Mouse (Mus musculus) midbrain, embryonic 14.5 days (tissue): ENCODE measurements around the gene Ndufv2. TPM values are rescaled to one million over a fixed set of nuclear protein-coding genes. Genes with fewer than 3 reads are reported as not detected.

Experiments used
- ATAC-seq: fragments of 200-750 bp; cut with Nextera tagmentation; 2 replicates; pipeline ENCODE4 v1.8.0; 2017; ENCODE audit warnings: moderate number of reproducible peaks, moderate library complexity; ENCODE audit not compliant: low FRiP score, low TSS enrichment
- DNase-seq: peaks from one replicate; pipeline ENCODE4 v3.0.0-alpha.2; 2015
- H3K27ac ChIP-seq: fragments of 300-500 bp; sonication (generic); replicated peaks from 2 replicates; pipeline ENCODE4 v1.5.1; 2014; ENCODE audit warnings: mild to moderate bottlenecking, low read depth, low read length, moderate library complexity
- H3K27me3 ChIP-seq: fragments of 300-500 bp; sonication (generic); 2 replicates; pipeline ENCODE4 v1.6.1; 2014; ENCODE audit warnings: low read length, control low read depth, mixed read lengths; ENCODE audit not compliant: control insufficient read depth, insufficient read depth
- H3K36me3 ChIP-seq: fragments of 300-500 bp; sonication (generic); 2 replicates; pipeline ENCODE4 v1.6.1; 2014; ENCODE audit warnings: low read length, control low read depth; ENCODE audit not compliant: control insufficient read depth, insufficient read depth
- H3K4me1 ChIP-seq: fragments of 300-500 bp; sonication (generic); 2 replicates; pipeline ENCODE4 v1.6.1; 2014; ENCODE audit warnings: mild to moderate bottlenecking, antibody characterized with exemption, low read length, control low read depth; ENCODE audit not compliant: control insufficient read depth, insufficient read depth
- H3K4me2 ChIP-seq: fragments of 300-500 bp; sonication (generic); 2 replicates; pipeline ENCODE4 v1.6.1; 2014; ENCODE audit warnings: mild to moderate bottlenecking, low read length, moderate library complexity
- H3K4me3 ChIP-seq: fragments of 300-500 bp; sonication (generic); replicated peaks from 2 replicates; pipeline ENCODE4 v1.5.1; 2014; ENCODE audit warnings: low read depth, low read length
- H3K9ac ChIP-seq: fragments of 300-500 bp; sonication (generic); replicated peaks from 2 replicates; pipeline ENCODE4 v1.6.1; 2014; ENCODE audit warnings: mild to moderate bottlenecking, low read length, moderate library complexity
- H3K9me3 ChIP-seq: fragments of 300-500 bp; sonication (generic); 2 replicates; pipeline ENCODE4 v1.6.1; 2016; ENCODE audit warnings: low read length, control low read depth, mixed read lengths; ENCODE audit not compliant: control insufficient read depth
- WGBS: fragments of 180-500 bp; shearing (Covaris S2); extraction: QIAGEN DNeasy Blood & Tissue Kit; methylation state at CpG from one replicate; pipeline ENCODE4 v1.1.7; 2014; 5-methylcytosine and 5-hydroxymethylcytosine counted together
- polyA plus RNA-seq: library from polyadenylated mRNA; unstranded; fragments of >200 nt; fragmentation: Nextera tagmentation; extraction: Ambion mirVana; gene quantifications from 2 replicates; pipeline ENCODE4 v1.2.1, GENCODE M21; 2014

Ndufv2 gene
- 363 and 404 TPM in 2 replicates for polyA plus RNA-seq

DNA sequence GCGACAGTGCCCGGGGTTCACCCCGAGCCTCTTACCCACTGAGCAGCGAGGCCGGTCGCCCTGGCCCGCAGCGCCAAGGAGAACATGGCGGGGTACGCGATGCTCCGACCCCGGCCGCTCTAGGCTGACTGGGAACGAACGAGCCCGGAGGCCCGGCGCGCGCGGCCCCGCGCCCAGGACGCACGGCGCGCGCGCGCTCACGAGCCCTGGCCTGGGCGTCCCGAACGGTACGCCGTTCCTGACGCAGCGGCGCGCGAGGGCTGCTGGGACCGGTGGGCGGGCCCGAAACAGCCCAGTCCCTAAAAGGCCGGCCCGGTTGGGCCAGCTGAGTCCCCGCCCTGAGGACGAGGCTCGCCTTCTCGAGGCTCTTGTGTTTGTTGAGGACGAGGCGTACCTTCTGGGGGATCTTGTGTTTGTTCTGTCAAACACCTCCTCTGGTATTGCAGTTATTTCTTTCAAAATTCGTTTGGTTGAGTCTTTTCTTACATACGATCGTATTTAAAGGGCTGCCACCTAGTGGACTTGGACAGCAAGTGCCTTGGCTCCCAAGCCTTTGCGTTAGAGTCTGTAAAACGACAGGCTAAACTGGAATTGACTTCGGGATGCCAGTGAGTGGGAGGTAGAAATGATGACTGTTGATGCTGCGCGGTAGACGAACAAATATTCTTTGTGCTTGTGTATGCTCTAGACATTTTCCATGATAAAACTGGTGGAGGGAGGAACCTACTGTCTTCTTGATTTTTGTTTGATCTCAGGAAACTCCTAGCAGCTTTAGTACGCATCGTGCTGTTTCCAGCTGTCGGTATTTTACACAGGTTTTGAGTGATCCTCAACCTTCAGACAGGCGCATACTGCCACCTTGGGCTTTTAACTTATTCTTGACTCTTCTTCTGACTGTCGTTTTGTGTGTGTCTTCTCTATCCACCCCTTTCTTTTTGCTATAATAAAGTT, at the start of gene Ndufv2:
Gene Ndufv2 (minus strand): TSS at position 180 of the 951 bp plus-strand sequence.
- ATAC-seq (peak; percentile 98), DNase-seq (peak; percentile 100)
- H3K9ac ChIP-seq, result peak within 1 kb of the TSS; percentile 96
- no peaks in the 10 kb centered on the region for H3K9me3 ChIP-seq
- H3K4me1 ChIP-seq, result peaks cover 15% of the 10 kb centered on the region
- H3K4me2 ChIP-seq, result peak within 1 kb of the TSS; percentile 77
- H3K36me3 ChIP-seq, result no peaks in the 10 kb centered on the region
- peak within 1 kb of the TSS; percentile 95 for H3K4me3 ChIP-seq
- peak within 1 kb of the TSS; percentile 93 for H3K27ac ChIP-seq
- no peaks in the 10 kb centered on the region for H3K27me3 ChIP-seq
- WGBS, result under 1% methylated on average over 67 of the region's 67 CpGs

- peak; percentile 3 for DNase-seq
- Histone ChIP-seq H3K9me3 (no peaks in the 10 kb centered on the region), H3K36me3 (peaks cover 17% of the 10 kb centered on the region), H3K27me3 (no peaks in the 10 kb centered on the region), H3K4me2 (no peak overlapping the region), H3K4me3 (no peak overlapping the region), H3K9ac (no peak overlapping the region), H3K4me1 (no peaks in the 10 kb centered on the region), H3K27ac (no peak overlapping the region)
- WGBS, result 98% methylated on average over 4 of the region's 4 CpGs
- no peak for ATAC-seq
These were observed 29.9 kb upstream of the Ndufv2 start for GRCm38 (mm10) chr17:66131212-66131611.

DNA sequence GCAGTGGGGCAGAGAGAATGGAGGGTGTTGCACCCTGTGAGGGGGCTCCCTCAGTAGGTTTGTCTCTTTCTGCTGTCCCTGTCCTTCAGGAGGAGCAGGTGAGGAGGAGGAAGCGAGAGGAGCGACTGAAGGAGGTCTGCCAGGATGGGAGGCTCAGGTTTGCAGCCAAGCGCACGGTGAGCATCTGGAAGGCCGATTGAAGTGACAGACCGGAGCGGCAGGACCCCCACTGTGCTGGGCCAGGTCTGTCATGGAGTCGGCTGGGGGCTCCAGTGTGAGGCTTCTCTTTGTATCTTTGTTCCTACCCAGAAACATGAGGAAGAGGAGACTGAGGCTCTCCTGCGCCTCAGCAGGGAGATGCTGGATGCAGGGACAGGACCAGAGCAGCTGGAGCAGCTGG, 29.0 kb upstream of the Ndufv2 start:
- WGBS, result 93% methylated on average over 9 of the region's 9 CpGs
- Histone ChIP-seq H3K27me3 (no peaks in the 10 kb centered on the region), H3K9ac (no peak overlapping the region), H3K36me3 (peaks cover 17% of the 10 kb centered on the region), H3K4me2 (no peak overlapping the region), H3K9me3 (no peaks in the 10 kb centered on the region), H3K4me3 (no peak overlapping the region), H3K27ac (no peak overlapping the region), H3K4me1 (no peaks in the 10 kb centered on the region)
- no peak for ATAC-seq
- DNase-seq, result no peak

DNA sequence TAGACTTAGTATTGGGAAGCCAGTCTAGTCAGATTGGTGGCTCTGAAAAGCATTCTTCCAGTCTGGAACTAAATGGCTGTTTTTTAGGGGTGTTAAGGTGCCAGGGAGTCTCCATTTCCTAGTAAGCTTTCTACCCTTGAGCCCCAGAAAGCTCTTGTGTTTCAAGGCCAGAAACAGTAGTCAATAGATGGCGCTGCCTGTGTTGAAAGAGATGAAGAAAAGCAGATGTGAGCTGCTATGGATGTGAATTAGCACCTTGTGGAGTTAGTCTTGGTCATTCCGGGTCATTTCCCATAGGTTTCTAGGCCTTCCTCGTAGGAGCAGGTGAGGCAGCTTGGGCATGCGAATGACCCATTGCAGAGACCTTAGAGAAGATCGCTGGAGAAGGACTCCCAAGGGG, 23.9 kb upstream of the Ndufv2 start:
- H3K4me1 ChIP-seq, result 0 out of 2 replicates have a peak, but pooled peaks cover 5% of the 10 kb centered on the region
- WGBS, result 77% methylated on average over 5 of the region's 5 CpGs
- H3K4me3 ChIP-seq, result no peak overlapping the region
- H3K4me2 ChIP-seq, result no peak overlapping the region
- no peaks in the 10 kb centered on the region for H3K9me3 ChIP-seq
- ATAC-seq (no peak), DNase-seq (no peak)
- H3K9ac ChIP-seq, result no peak overlapping the region
- no peak overlapping the region for H3K27ac ChIP-seq
- no peaks in the 10 kb centered on the region for H3K27me3 ChIP-seq
- H3K36me3 ChIP-seq, result peaks cover 6% of the 10 kb centered on the region; the same call in 1 of the 2 replicates

- DNase-seq (no peak), ATAC-seq (peak; percentile 15; the same call in 1 of the 2 replicates)
- H3K4me3 ChIP-seq, result peak overlapping the region; percentile 71
- no peaks in the 10 kb centered on the region for H3K9me3 ChIP-seq
- H3K27me3 ChIP-seq, result no peaks in the 10 kb centered on the region
- H3K9ac ChIP-seq, result peak overlapping the region; percentile 53
- 0 out of 2 replicates have a peak, but pooled peaks cover 5% of the 10 kb centered on the region for H3K4me1 ChIP-seq
- 2% methylated on average over 20 of the region's 20 CpGs for WGBS
- peaks cover 15% of the 10 kb centered on the region for H3K36me3 ChIP-seq
- peak overlapping the region; percentile 71 for H3K4me2 ChIP-seq
- H3K27ac ChIP-seq, result no peak overlapping the region
These were observed 22.7 kb upstream of the Ndufv2 start for GRCm38 (mm10) chr17:66123816-66124610.

DNA sequence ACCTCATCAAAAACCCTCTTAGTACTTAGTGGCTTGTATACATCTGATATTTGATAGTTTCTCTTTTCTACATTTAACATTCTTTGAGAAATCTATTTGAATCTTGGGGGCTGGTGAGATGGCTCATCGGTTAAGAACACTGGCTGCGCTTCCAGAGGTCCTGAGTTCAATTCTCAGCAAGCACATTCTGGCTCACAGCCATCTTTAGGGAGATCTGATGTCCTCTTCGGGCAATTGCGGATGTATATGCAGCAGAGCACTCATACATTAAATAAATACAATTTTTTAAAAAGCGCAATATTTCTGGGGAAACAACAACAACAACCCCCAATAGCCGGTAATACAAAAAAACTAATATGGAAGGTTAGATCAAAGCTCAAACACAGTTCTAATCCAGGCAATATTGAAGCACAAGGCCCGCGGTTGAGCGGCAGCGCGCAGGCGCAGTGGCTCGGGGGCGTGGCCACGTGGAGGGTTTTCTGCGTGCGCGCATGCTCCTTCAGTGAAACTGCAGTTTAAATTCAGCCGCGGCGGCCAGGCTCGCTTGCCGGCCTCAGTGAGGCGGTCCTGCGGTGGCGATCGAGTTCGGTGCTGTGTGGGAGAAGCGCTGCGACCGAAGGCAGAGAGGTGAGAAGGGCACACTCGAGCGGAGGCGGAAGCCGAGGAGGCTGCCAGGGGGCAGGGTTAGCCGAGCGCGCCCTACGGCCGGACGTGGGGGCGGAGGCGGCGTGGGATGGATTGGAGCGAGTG, 21.9 kb upstream of the Ndufv2 start, which contains the start of gene Ddx11:
Gene Ddx11 (plus strand): TSS at position 455 of the 750 bp plus-strand sequence.
- ATAC-seq, result peak; percentile 82
- WGBS, result 6% methylated on average over 45 of the region's 45 CpGs

DNA sequence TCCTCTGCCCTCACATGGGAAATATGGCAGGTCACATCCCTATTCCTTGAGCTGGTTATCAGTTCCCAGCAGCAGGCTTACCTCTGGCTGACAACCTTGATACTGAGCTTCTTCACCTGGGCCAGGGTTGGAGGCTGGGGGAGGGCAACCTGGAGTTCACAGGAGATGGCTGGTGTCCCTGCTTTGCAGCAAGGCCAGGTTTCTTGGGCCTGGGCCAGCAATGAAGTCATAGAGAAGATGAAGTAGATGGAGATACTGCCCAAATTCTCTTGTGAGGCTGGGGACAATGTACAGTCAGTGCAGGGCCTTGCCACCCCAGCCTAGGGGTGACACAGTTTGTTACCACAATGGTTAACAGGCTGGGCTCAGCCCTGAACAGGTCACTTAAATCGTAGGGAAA, 19.3 kb upstream of the Ndufv2 start:
- ATAC-seq (no peak), DNase-seq (no peak)

More for the DNA sequence above, 21.9 kb upstream of the Ndufv2 start, which contains the start of gene Ddx11:
- 0 out of 2 replicates have a peak, but pooled peaks cover 5% of the 10 kb centered on the region for H3K4me1 ChIP-seq
- peak within 1 kb of the TSS; percentile 71 for H3K4me2 ChIP-seq
- peak within 1 kb of the TSS; percentile 9 for H3K27ac ChIP-seq
- H3K27me3 ChIP-seq, result no peaks in the 10 kb centered on the region
- H3K9ac ChIP-seq, result peak within 1 kb of the TSS; percentile 53
- H3K9me3 ChIP-seq, result no peaks in the 10 kb centered on the region
- peak within 1 kb of the TSS; percentile 71 for H3K4me3 ChIP-seq
- H3K36me3 ChIP-seq, result peaks cover 23% of the 10 kb centered on the region
- DNase-seq, result peak; percentile 97

GRCm38 (mm10) chr17:66118991-66119390, 17.6 kb upstream of the Ndufv2 start:
- no peak overlapping the region for H3K27ac ChIP-seq
- no peak overlapping the region for H3K4me3 ChIP-seq
- H3K9ac ChIP-seq, result no peak overlapping the region
- 0 out of 2 replicates have a peak, but pooled peaks cover 2% of the 10 kb centered on the region for H3K4me1 ChIP-seq
- ATAC-seq, result no peak
- no peaks in the 10 kb centered on the region for H3K9me3 ChIP-seq
- H3K27me3 ChIP-seq, result no peaks in the 10 kb centered on the region
- H3K4me2 ChIP-seq, result no peak overlapping the region
- 90% methylated on average over 8 of the region's 8 CpGs for WGBS
- DNase-seq, result no peak
- H3K36me3 ChIP-seq, result peaks cover 65% of the 10 kb centered on the region

More for the DNA sequence above, 19.3 kb upstream of the Ndufv2 start:
- no peaks in the 10 kb centered on the region for H3K27me3 ChIP-seq
- H3K36me3 ChIP-seq, result peaks cover 48% of the 10 kb centered on the region
- H3K4me2 ChIP-seq, result no peak overlapping the region
- no peak overlapping the region for H3K4me3 ChIP-seq
- H3K9me3 ChIP-seq, result no peaks in the 10 kb centered on the region
- no peak overlapping the region for H3K27ac ChIP-seq
- H3K9ac ChIP-seq, result no peak overlapping the region
- WGBS, result 75% methylated on average over 1 of the region's 1 CpGs
- 0 out of 2 replicates have a peak, but pooled peaks cover 5% of the 10 kb centered on the region for H3K4me1 ChIP-seq
